Mouse (Mus musculus): ENCODE measurements around the gene Chrm1. TPM values are rescaled to one million over a fixed set of nuclear protein-coding genes. Genes with fewer than 3 reads are reported as not detected.
A peak's percentile ranks its signal among the peaks of the same experiment; 100 is the strongest.

Chrm1 gene
- polyA plus RNA-seq, 1 experiment = not detected

GRCm38 (mm10) chr19:8691871-8692539, 28.4 kb downstream of the Chrm1 start:
- no peak overlapping the region for H3K4me2 ChIP-seq (ENCODE audit: low read depth)
- TF ChIP-seq POLR2AphosphoS2 (IDR thresholded peaks at IDR 0.05; ENCODE audit: insufficient read length, low read depth) = no peak
- TF ChIP-seq POLR2A (IDR thresholded peaks at IDR 0.05; ENCODE audit: insufficient read length, low read depth) = no peak
- TF ChIP-seq TCF3 (IDR thresholded peaks at IDR 0.05; ENCODE audit: insufficient read length, low read depth) = no peak
- TF ChIP-seq TCF12 (IDR thresholded peaks at IDR 0.05; ENCODE audit: insufficient read depth, poor library complexity, severe bottlenecking) = no peak
- TF ChIP-seq REST (IDR thresholded peaks at IDR 0.05; ENCODE audit: insufficient read depth, insufficient read length) = no peak
- no peak for TF ChIP-seq MAX (IDR thresholded peaks at IDR 0.05; ENCODE audit: low read depth)
- no peak for TF ChIP-seq CEBPB (IDR thresholded peaks at IDR 0.05; ENCODE audit: insufficient read depth, poor library complexity, severe bottlenecking)
- no peak for TF ChIP-seq MYOD1 (IDR thresholded peaks at IDR 0.05; ENCODE audit: control insufficient read depth in 1 of 3, insufficient read length in 2 of 3, low read depth in 2 of 3)
- no peak for TF ChIP-seq USF1 (IDR thresholded peaks at IDR 0.05; ENCODE audit: low read depth)
- TF ChIP-seq E2F4 (IDR thresholded peaks at IDR 0.05; ENCODE audit: insufficient read depth) = no peak
- no peak for TF ChIP-seq MYOG (IDR thresholded peaks at IDR 0.05; ENCODE audit: control insufficient read depth in 1 of 3, insufficient read depth in 1 of 3, insufficient read length in 2 of 3, low read depth in 2 of 3)
- TF ChIP-seq SRF (IDR thresholded peaks at IDR 0.05; ENCODE audit: control insufficient read depth, insufficient read length, low read depth) = no peak
- H3K27me3 ChIP-seq (ENCODE audit: control insufficient read depth, insufficient read depth, insufficient read length) = no peaks in the 10 kb centered on the region
- no peak overlapping the region for H3K4me3 ChIP-seq
- H3ac ChIP-seq (ENCODE audit: control insufficient read depth, insufficient read length) = no peak overlapping the region
- no peaks in the 10 kb centered on the region for H3K36me3 ChIP-seq (ENCODE audit: control insufficient read depth, insufficient read depth)
- H3K79me2 ChIP-seq (ENCODE audit: control insufficient read depth, insufficient read depth) = no peaks in the 10 kb centered on the region

- Histone ChIP-seq H3K36me3 (ENCODE audit: control insufficient read depth, insufficient read depth) (no peaks in the 10 kb centered on the region), H3K4me3 (no peak overlapping the region), H3K79me2 (ENCODE audit: control insufficient read depth, insufficient read depth) (no peaks in the 10 kb centered on the region), H3K4me2 (ENCODE audit: low read depth) (no peak overlapping the region), H3K27me3 (ENCODE audit: control insufficient read depth, insufficient read depth, insufficient read length) (no peaks in the 10 kb centered on the region), H3ac (ENCODE audit: control insufficient read depth, insufficient read length) (no peak overlapping the region)
- no peak for TF ChIP-seq E2F4 (IDR thresholded peaks at IDR 0.05; ENCODE audit: insufficient read depth)
- TF ChIP-seq MAX (IDR thresholded peaks at IDR 0.05; ENCODE audit: low read depth) = no peak
- TF ChIP-seq USF1 (IDR thresholded peaks at IDR 0.05; ENCODE audit: low read depth) = no peak
- no peak for TF ChIP-seq MYOG (IDR thresholded peaks at IDR 0.05; ENCODE audit: control insufficient read depth in 1 of 3, insufficient read depth in 1 of 3, insufficient read length in 2 of 3, low read depth in 2 of 3)
- no peak for TF ChIP-seq SRF (IDR thresholded peaks at IDR 0.05; ENCODE audit: control insufficient read depth, insufficient read length, low read depth)
- TF ChIP-seq CEBPB (IDR thresholded peaks at IDR 0.05; ENCODE audit: insufficient read depth, poor library complexity, severe bottlenecking) = no peak
- no peak for TF ChIP-seq TCF12 (IDR thresholded peaks at IDR 0.05; ENCODE audit: insufficient read depth, poor library complexity, severe bottlenecking)
- TF ChIP-seq REST (IDR thresholded peaks at IDR 0.05; ENCODE audit: insufficient read depth, insufficient read length) = no peak
- no peak for TF ChIP-seq POLR2AphosphoS2 (IDR thresholded peaks at IDR 0.05; ENCODE audit: insufficient read length, low read depth)
- TF ChIP-seq TCF3 (IDR thresholded peaks at IDR 0.05; ENCODE audit: insufficient read length, low read depth) = no peak
- TF ChIP-seq POLR2A (IDR thresholded peaks at IDR 0.05; ENCODE audit: insufficient read length, low read depth) = no peak
- no peak for TF ChIP-seq MYOD1 (IDR thresholded peaks at IDR 0.05; ENCODE audit: control insufficient read depth in 1 of 3, insufficient read length in 2 of 3, low read depth in 2 of 3)
Measured at GRCm38 (mm10) chr19:8692740-8693139, 29.2 kb downstream of the Chrm1 start.

GRCm38 (mm10) chr19:8695330-8695729, 31.7 kb downstream of the Chrm1 start:
- no peak for TF ChIP-seq MYOG (IDR thresholded peaks at IDR 0.05; ENCODE audit: control insufficient read depth in 1 of 3, insufficient read depth in 1 of 3, insufficient read length in 2 of 3, low read depth in 2 of 3)
- no peak for TF ChIP-seq SRF (IDR thresholded peaks at IDR 0.05; ENCODE audit: control insufficient read depth, insufficient read length, low read depth)
- TF ChIP-seq USF1 (IDR thresholded peaks at IDR 0.05; ENCODE audit: low read depth) = no peak
- no peak for TF ChIP-seq POLR2A (IDR thresholded peaks at IDR 0.05; ENCODE audit: insufficient read length, low read depth)
- TF ChIP-seq TCF12 (IDR thresholded peaks at IDR 0.05; ENCODE audit: insufficient read depth, poor library complexity, severe bottlenecking) = no peak
- TF ChIP-seq CEBPB (IDR thresholded peaks at IDR 0.05; ENCODE audit: insufficient read depth, poor library complexity, severe bottlenecking) = no peak
- TF ChIP-seq TCF3 (IDR thresholded peaks at IDR 0.05; ENCODE audit: insufficient read length, low read depth) = no peak
- TF ChIP-seq POLR2AphosphoS2 (IDR thresholded peaks at IDR 0.05; ENCODE audit: insufficient read length, low read depth) = no peak
- no peak for TF ChIP-seq MAX (IDR thresholded peaks at IDR 0.05; ENCODE audit: low read depth)
- no peak for TF ChIP-seq REST (IDR thresholded peaks at IDR 0.05; ENCODE audit: insufficient read depth, insufficient read length)
- no peak for TF ChIP-seq MYOD1 (IDR thresholded peaks at IDR 0.05; ENCODE audit: control insufficient read depth in 1 of 3, insufficient read length in 2 of 3, low read depth in 2 of 3)
- TF ChIP-seq E2F4 (IDR thresholded peaks at IDR 0.05; ENCODE audit: insufficient read depth) = no peak
- H3K4me2 ChIP-seq (ENCODE audit: low read depth) = no peak overlapping the region
- no peaks in the 10 kb centered on the region for H3K79me2 ChIP-seq (ENCODE audit: control insufficient read depth, insufficient read depth)
- H3ac ChIP-seq (ENCODE audit: control insufficient read depth, insufficient read length) = no peak overlapping the region
- H3K36me3 ChIP-seq (ENCODE audit: control insufficient read depth, insufficient read depth) = no peaks in the 10 kb centered on the region
- no peaks in the 10 kb centered on the region for H3K27me3 ChIP-seq (ENCODE audit: control insufficient read depth, insufficient read depth, insufficient read length)
- H3K4me3 ChIP-seq = no peak overlapping the region

- Histone ChIP-seq H3K4me2 (ENCODE audit: low read depth) (no peak overlapping the region), H3K4me3 (no peak overlapping the region), H3ac (ENCODE audit: control insufficient read depth, insufficient read length) (no peak overlapping the region), H3K79me2 (ENCODE audit: control insufficient read depth, insufficient read depth) (no peaks in the 10 kb centered on the region), H3K36me3 (ENCODE audit: control insufficient read depth, insufficient read depth) (no peaks in the 10 kb centered on the region), H3K27me3 (ENCODE audit: control insufficient read depth, insufficient read depth, insufficient read length) (no peaks in the 10 kb centered on the region)
- TF ChIP-seq TCF3 (IDR thresholded peaks at IDR 0.05; ENCODE audit: insufficient read length, low read depth) = no peak
Measured at GRCm38 (mm10) chr19:8699652-8700051, 36.1 kb downstream of the Chrm1 start.

- H3K4me2 ChIP-seq (ENCODE audit: low read depth) = peak overlapping the region; percentile 63
- H3K27me3 ChIP-seq (ENCODE audit: control insufficient read depth, insufficient read depth, insufficient read length) = no peaks in the 10 kb centered on the region
Measured at GRCm38 (mm10) chr19:8702458-8702857, 38.9 kb downstream of the Chrm1 start.

More at GRCm38 (mm10) chr19:8702458-8702857, 38.9 kb downstream of the Chrm1 start:
- no peak overlapping the region for H3ac ChIP-seq (ENCODE audit: control insufficient read depth, insufficient read length)
- no peak overlapping the region for H3K4me3 ChIP-seq
- H3K79me2 ChIP-seq (ENCODE audit: control insufficient read depth, insufficient read depth) = no peaks in the 10 kb centered on the region
- H3K36me3 ChIP-seq (ENCODE audit: control insufficient read depth, insufficient read depth) = peaks cover 8% of the 10 kb centered on the region
- TF ChIP-seq MYOD1 (IDR thresholded peaks at IDR 0.05; ENCODE audit: control insufficient read depth in 1 of 3, insufficient read length in 2 of 3, low read depth in 2 of 3) (no peak), POLR2AphosphoS2 (IDR thresholded peaks at IDR 0.05; ENCODE audit: insufficient read length, low read depth) (peak; percentile 54)

All from myocyte (in vitro differentiated cells).